Mouse (Mus musculus): ENCODE results near the gene Armc9.

GRCm38 (mm10) chr1:86148161-86148560, 6.4 kb upstream of the Armc9 start:
- TF ChIP-seq CTCF (IDR thresholded peaks at IDR 0.05; ENCODE audit: insufficient read depth, low read length) (no peak), POLR2A (IDR thresholded peaks at IDR 0.05; ENCODE audit: borderline replicate concordance, extremely low read depth, low read depth, low read length) (no peak)

Data from lung, adult 2 months (tissue).